Mouse (Mus musculus): ENCODE measurements at regions not wholly inside any gene's neighbourhood (a gene's known extent, or its start where the extent isn't known, plus 50 kb on each side); places are given as distances from the start of the nearest gene placed in this dataset.

- 94% methylated on average over 3 of the region's 3 CpGs for WGBS
- no peak for ATAC-seq
Measured at GRCm38 (mm10) chr1:88969630-88970029, 100.6 kb upstream of the Sh3bp4 start.

GRCm38 (mm10) chr1:88976101-88976500 lies 94.1 kb upstream of the Sh3bp4 start:
- Histone ChIP-seq H3K27me3 (replicated peaks; ENCODE audit: control insufficient read depth, insufficient read depth, low read length) (no peaks in the 10 kb centered on the region), H3K27ac (ENCODE audit: low read depth, low read length) (no peak overlapping the region), H3K36me3 (ENCODE audit: control insufficient read depth, insufficient read depth, low read length) (no peaks in the 10 kb centered on the region), H3K9ac (ENCODE audit: low read depth, low read length) (no peak overlapping the region), H3K4me2 (ENCODE audit: low read length) (no peak overlapping the region), H3K4me3 (ENCODE audit: low read length) (no peak overlapping the region), H3K9me3 (ENCODE audit: control insufficient read depth, low read length) (no peaks in the 10 kb centered on the region), H3K4me1 (ENCODE audit: control insufficient read depth, insufficient read depth, low read depth, low read length) (no peaks in the 10 kb centered on the region)
- WGBS: 92% methylated on average over 8 of the region's 8 CpGs
- ATAC-seq: no peak

More at GRCm38 (mm10) chr1:88969630-88970029, 100.6 kb upstream of the Sh3bp4 start:
- H3K27ac ChIP-seq (ENCODE audit: low read depth, low read length): no peak overlapping the region
- no peaks in the 10 kb centered on the region for H3K9me3 ChIP-seq (ENCODE audit: control insufficient read depth, low read length)
- no peak overlapping the region for H3K9ac ChIP-seq (ENCODE audit: low read depth, low read length)
- H3K36me3 ChIP-seq (ENCODE audit: control insufficient read depth, insufficient read depth, low read length): no peaks in the 10 kb centered on the region
- H3K27me3 ChIP-seq (replicated peaks; ENCODE audit: control insufficient read depth, insufficient read depth, low read length): no peaks in the 10 kb centered on the region
- no peak overlapping the region for H3K4me2 ChIP-seq (ENCODE audit: low read length)
- H3K4me1 ChIP-seq (ENCODE audit: control insufficient read depth, insufficient read depth, low read depth, low read length): no peaks in the 10 kb centered on the region
- H3K4me3 ChIP-seq (ENCODE audit: low read length): no peak overlapping the region

GRCm38 (mm10) chr1:88988011-88988695 lies 82.1 kb upstream of the Sh3bp4 start:
- no peak overlapping the region for H3K4me3 ChIP-seq (ENCODE audit: low read length)
- H3K9me3 ChIP-seq (ENCODE audit: control insufficient read depth, low read length): no peaks in the 10 kb centered on the region
- no peak overlapping the region for H3K9ac ChIP-seq (ENCODE audit: low read depth, low read length)
- no peak for ATAC-seq
- no peaks in the 10 kb centered on the region for H3K36me3 ChIP-seq (ENCODE audit: control insufficient read depth, insufficient read depth, low read length)
- no peaks in the 10 kb centered on the region for H3K27me3 ChIP-seq (replicated peaks; ENCODE audit: control insufficient read depth, insufficient read depth, low read length)
- no peaks in the 10 kb centered on the region for H3K4me1 ChIP-seq (ENCODE audit: control insufficient read depth, insufficient read depth, low read depth, low read length)
- no peak overlapping the region for H3K4me2 ChIP-seq (ENCODE audit: low read length)
- H3K27ac ChIP-seq (ENCODE audit: low read depth, low read length): no peak overlapping the region

DNA sequence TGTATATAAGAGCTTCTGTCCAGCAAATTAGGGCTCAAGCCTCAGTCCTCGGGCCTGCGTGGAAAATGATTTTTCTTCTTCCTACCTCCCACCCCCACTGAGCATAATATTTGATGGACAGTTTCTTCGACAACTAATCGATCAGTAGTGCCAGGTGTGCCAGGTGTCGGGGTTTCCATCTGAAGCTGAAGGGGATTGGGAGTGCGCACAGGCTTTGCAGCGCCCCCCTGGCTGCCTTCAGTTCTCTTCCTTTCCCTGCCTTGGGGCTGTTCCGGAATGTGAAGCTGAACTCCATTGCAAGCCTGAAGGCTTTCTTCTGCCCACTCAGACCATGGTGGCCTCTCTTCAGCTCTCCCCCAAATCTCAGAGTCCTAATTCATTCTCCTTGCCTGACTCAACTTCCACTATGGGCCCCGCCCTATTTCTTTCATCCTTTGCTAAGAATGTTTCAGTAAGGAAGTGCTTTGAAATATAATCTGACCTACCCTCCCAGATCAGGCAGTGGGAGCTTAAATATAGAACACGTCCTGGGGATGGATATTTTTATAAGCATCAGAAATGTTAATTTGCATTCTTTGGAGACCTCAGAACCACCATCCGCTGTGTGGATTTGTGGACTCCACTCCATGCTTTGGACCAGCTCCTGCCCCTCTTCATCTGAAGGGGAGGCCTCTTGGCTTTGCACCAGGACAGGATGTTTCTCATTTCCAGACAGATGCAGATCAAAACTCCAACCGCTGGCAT lies 75.5 kb upstream of the Sh3bp4 start:
- no peak overlapping the region for H3K4me3 ChIP-seq (ENCODE audit: low read length)
- WGBS: 69% methylated on average over 12 of the region's 12 CpGs
- no peak overlapping the region for H3K4me2 ChIP-seq (ENCODE audit: low read length)
- no peak for ATAC-seq
- no peaks in the 10 kb centered on the region for H3K9me3 ChIP-seq (ENCODE audit: control insufficient read depth, low read length)
- H3K27ac ChIP-seq (ENCODE audit: low read depth, low read length): no peak overlapping the region
- H3K9ac ChIP-seq (ENCODE audit: low read depth, low read length): no peak overlapping the region
- peaks cover 5% of the 10 kb centered on the region for H3K4me1 ChIP-seq (ENCODE audit: control insufficient read depth, insufficient read depth, low read depth, low read length)
- no peaks in the 10 kb centered on the region for H3K36me3 ChIP-seq (ENCODE audit: control insufficient read depth, insufficient read depth, low read length)
- H3K27me3 ChIP-seq (replicated peaks; ENCODE audit: control insufficient read depth, insufficient read depth, low read length): no peaks in the 10 kb centered on the region

- Histone ChIP-seq H3K4me1 (ENCODE audit: control insufficient read depth, insufficient read depth, low read depth, low read length) (peaks cover 5% of the 10 kb centered on the region), H3K36me3 (ENCODE audit: control insufficient read depth, insufficient read depth, low read length) (no peaks in the 10 kb centered on the region), H3K9me3 (ENCODE audit: control insufficient read depth, low read length) (no peaks in the 10 kb centered on the region), H3K4me3 (ENCODE audit: low read length) (no peak overlapping the region), H3K27me3 (replicated peaks; ENCODE audit: control insufficient read depth, insufficient read depth, low read length) (no peaks in the 10 kb centered on the region), H3K27ac (ENCODE audit: low read depth, low read length) (no peak overlapping the region), H3K9ac (ENCODE audit: low read depth, low read length) (no peak overlapping the region), H3K4me2 (ENCODE audit: low read length) (no peak overlapping the region)
- 19% methylated on average over 8 of the region's 8 CpGs for WGBS
- ATAC-seq: peak; percentile 24; the same call in 1 of the 2 replicates
Measured at GRCm38 (mm10) chr1:88995945-88996344, 74.3 kb upstream of the Sh3bp4 start.

DNA sequence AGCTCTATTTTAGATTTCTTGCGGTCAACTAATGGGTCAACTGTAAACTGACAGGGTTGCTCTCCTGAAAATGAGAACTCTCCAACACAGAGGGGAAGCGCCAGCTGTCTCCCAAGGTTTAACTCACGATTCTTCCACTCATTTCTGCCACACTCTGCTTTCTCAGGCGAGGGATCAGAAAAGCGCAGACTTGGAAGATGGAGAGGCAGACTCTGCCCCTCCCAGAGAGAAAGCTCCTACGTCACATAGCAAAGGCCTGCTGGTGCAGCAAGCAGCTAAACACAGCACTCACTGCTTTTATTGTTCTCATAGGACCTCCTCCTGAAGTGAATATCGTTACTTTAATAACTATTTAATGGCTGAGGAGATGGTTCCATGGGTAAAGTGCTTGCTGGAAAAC lies 73.6 kb upstream of the Sh3bp4 start:
- no peaks in the 10 kb centered on the region for H3K9me3 ChIP-seq (ENCODE audit: control insufficient read depth, low read length)
- 52% methylated on average over 7 of the region's 7 CpGs for WGBS
- H3K9ac ChIP-seq (ENCODE audit: low read depth, low read length): no peak overlapping the region
- peaks cover 5% of the 10 kb centered on the region for H3K4me1 ChIP-seq (ENCODE audit: control insufficient read depth, insufficient read depth, low read depth, low read length)
- no peaks in the 10 kb centered on the region for H3K36me3 ChIP-seq (ENCODE audit: control insufficient read depth, insufficient read depth, low read length)
- H3K27me3 ChIP-seq (replicated peaks; ENCODE audit: control insufficient read depth, insufficient read depth, low read length): no peaks in the 10 kb centered on the region
- 0 out of 2 replicates have a peak, but pooled peaks have one; percentile 45 for ATAC-seq
- no peak overlapping the region for H3K4me3 ChIP-seq (ENCODE audit: low read length)
- no peak overlapping the region for H3K27ac ChIP-seq (ENCODE audit: low read depth, low read length)
- no peak overlapping the region for H3K4me2 ChIP-seq (ENCODE audit: low read length)

DNA sequence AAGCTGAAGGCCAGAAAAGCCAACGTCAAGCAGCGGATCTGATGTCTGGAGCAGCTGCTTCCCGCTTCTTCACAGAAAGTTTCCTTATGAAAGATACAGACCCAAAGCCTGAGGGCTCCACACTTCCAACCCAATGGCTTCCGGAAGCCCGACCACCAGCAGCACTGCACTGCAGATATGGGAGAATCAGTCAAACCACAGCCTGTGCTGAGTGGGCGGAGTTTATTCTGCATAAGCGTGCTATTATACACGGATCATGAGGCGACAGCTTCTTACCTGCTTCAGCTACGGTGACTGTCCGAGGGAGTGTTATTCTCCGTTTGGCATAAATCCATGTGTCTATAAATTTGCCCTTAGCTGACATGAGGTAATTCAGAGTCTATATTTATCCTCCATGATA lies 72.4 kb upstream of the Sh3bp4 start:
- Histone ChIP-seq H3K4me2 (ENCODE audit: low read length) (no peak overlapping the region), H3K9me3 (ENCODE audit: control insufficient read depth, low read length) (no peaks in the 10 kb centered on the region), H3K27me3 (replicated peaks; ENCODE audit: control insufficient read depth, insufficient read depth, low read length) (no peaks in the 10 kb centered on the region), H3K27ac (ENCODE audit: low read depth, low read length) (no peak overlapping the region), H3K4me1 (ENCODE audit: control insufficient read depth, insufficient read depth, low read depth, low read length) (peaks cover 5% of the 10 kb centered on the region), H3K9ac (ENCODE audit: low read depth, low read length) (no peak overlapping the region), H3K36me3 (ENCODE audit: control insufficient read depth, insufficient read depth, low read length) (no peaks in the 10 kb centered on the region), H3K4me3 (ENCODE audit: low read length) (no peak overlapping the region)
- no peak for ATAC-seq
- 75% methylated on average over 12 of the region's 12 CpGs for WGBS

DNA sequence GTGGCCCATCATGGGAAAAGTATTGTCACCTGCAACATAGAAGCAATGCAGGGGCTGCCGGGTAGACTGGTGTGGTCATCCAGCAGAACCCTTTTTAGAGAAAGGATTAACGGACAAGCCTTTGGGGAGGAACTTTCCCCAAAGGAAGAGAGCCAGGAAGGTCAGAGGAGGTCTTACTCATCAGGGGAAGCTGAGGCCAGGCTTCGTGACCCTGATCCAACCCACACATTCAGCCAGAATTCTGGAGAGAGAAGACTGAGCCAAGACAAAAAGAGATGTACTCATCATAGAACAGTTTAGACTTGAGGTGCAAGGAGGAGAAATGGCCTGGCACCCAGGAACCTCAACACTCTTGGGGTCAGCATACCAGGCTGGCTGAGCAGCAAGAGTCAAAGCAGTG lies 67.9 kb upstream of the Sh3bp4 start:
- Histone ChIP-seq H3K27ac (ENCODE audit: low read depth, low read length) (no peak overlapping the region), H3K36me3 (ENCODE audit: control insufficient read depth, insufficient read depth, low read length) (no peaks in the 10 kb centered on the region), H3K9ac (ENCODE audit: low read depth, low read length) (no peak overlapping the region), H3K4me3 (ENCODE audit: low read length) (no peak overlapping the region), H3K27me3 (replicated peaks; ENCODE audit: control insufficient read depth, insufficient read depth, low read length) (no peaks in the 10 kb centered on the region), H3K4me2 (ENCODE audit: low read length) (no peak overlapping the region), H3K9me3 (ENCODE audit: control insufficient read depth, low read length) (no peaks in the 10 kb centered on the region), H3K4me1 (ENCODE audit: control insufficient read depth, insufficient read depth, low read depth, low read length) (no peaks in the 10 kb centered on the region)
- WGBS: 83% methylated on average over 3 of the region's 3 CpGs
- ATAC-seq: no peak

GRCm38 (mm10) chr1:89003752-89004151 lies 66.5 kb upstream of the Sh3bp4 start:
- 51% methylated on average over 2 of the region's 2 CpGs for WGBS
- no peak overlapping the region for H3K4me3 ChIP-seq (ENCODE audit: low read length)
- H3K4me2 ChIP-seq (ENCODE audit: low read length): no peak overlapping the region
- H3K36me3 ChIP-seq (ENCODE audit: control insufficient read depth, insufficient read depth, low read length): no peaks in the 10 kb centered on the region
- no peaks in the 10 kb centered on the region for H3K4me1 ChIP-seq (ENCODE audit: control insufficient read depth, insufficient read depth, low read depth, low read length)
- H3K27me3 ChIP-seq (replicated peaks; ENCODE audit: control insufficient read depth, insufficient read depth, low read length): no peaks in the 10 kb centered on the region
- no peak for ATAC-seq
- H3K9me3 ChIP-seq (ENCODE audit: control insufficient read depth, low read length): no peaks in the 10 kb centered on the region
- no peak overlapping the region for H3K27ac ChIP-seq (ENCODE audit: low read depth, low read length)
- H3K9ac ChIP-seq (ENCODE audit: low read depth, low read length): no peak overlapping the region

Measured in hindbrain, embryonic 16.5 days (tissue).